Mouse (Mus musculus) retina, postnatal 1 day (tissue): ENCODE data around the gene Smg6.

ENCODE experiments used
- DNase-seq: peaks from one replicate; pipeline ENCODE4 v3.0.0-alpha.2; 2012

Smg6 gene

GRCm38 (mm10) chr11:75051712-75052550, 126.3 kb downstream of the Smg6 start:
- no peak for DNase-seq

- DNase-seq: no peak
These were observed 127.4 kb downstream of the Smg6 start for GRCm38 (mm10) chr11:75053020-75053419.

- no peak for DNase-seq
These were observed 128.1 kb downstream of the Smg6 start for GRCm38 (mm10) chr11:75053722-75054121.

GRCm38 (mm10) chr11:75054184-75054877, 128.7 kb downstream of the Smg6 start:
- no peak for DNase-seq

- DNase-seq: no peak
These were observed 129.2 kb downstream of the Smg6 start for GRCm38 (mm10) chr11:75054878-75055214.

GRCm38 (mm10) chr11:75062650-75063049, 137.0 kb downstream of the Smg6 start:
- no peak for DNase-seq

- DNase-seq: no peak
These were observed 138.6 kb downstream of the Smg6 start for GRCm38 (mm10) chr11:75064266-75064665.

- DNase-seq: no peak
These were observed 145.7 kb downstream of the Smg6 start for GRCm38 (mm10) chr11:75071352-75071751.

- DNase-seq: no peak
These were observed 147.5 kb downstream of the Smg6 start for GRCm38 (mm10) chr11:75072932-75073625.

GRCm38 (mm10) chr11:75073696-75074095, 148.1 kb downstream of the Smg6 start:
- DNase-seq: no peak

GRCm38 (mm10) chr11:75074543-75074942, 148.9 kb downstream of the Smg6 start:
- DNase-seq: no peak

- DNase-seq: no peak
These were observed 153.0 kb downstream of the Smg6 start for GRCm38 (mm10) chr11:75078616-75079015.

GRCm38 (mm10) chr11:75083031-75083430, 157.4 kb downstream of the Smg6 start:
- DNase-seq: no peak

- no peak for DNase-seq
These were observed 166.5 kb downstream of the Smg6 start for GRCm38 (mm10) chr11:75092159-75092558.

- DNase-seq: no peak
These were observed 167.0 kb downstream of the Smg6 start for GRCm38 (mm10) chr11:75092656-75093055.

- DNase-seq: no peak
These were observed 169.1 kb downstream of the Smg6 start for GRCm38 (mm10) chr11:75094759-75095158.

GRCm38 (mm10) chr11:75102763-75103339, 177.2 kb downstream of the Smg6 start:
- no peak for DNase-seq

- no peak for DNase-seq
These were observed 181.0 kb downstream of the Smg6 start for GRCm38 (mm10) chr11:75106614-75107013.

GRCm38 (mm10) chr11:75108909-75109308, 183.3 kb downstream of the Smg6 start:
- DNase-seq: no peak

- no peak for DNase-seq
These were observed 190.8 kb downstream of the Smg6 start for GRCm38 (mm10) chr11:75116379-75116778.

- DNase-seq: no peak
These were observed 192.5 kb downstream of the Smg6 start for GRCm38 (mm10) chr11:75118141-75118540.

GRCm38 (mm10) chr11:75119298-75119697, 193.7 kb downstream of the Smg6 start:
- no peak for DNase-seq

- DNase-seq: no peak
These were observed 194.2 kb downstream of the Smg6 start for GRCm38 (mm10) chr11:75119841-75120240.
